ENCODE assay signal across 24 mouse cellular contexts in the genomic region with DNA sequence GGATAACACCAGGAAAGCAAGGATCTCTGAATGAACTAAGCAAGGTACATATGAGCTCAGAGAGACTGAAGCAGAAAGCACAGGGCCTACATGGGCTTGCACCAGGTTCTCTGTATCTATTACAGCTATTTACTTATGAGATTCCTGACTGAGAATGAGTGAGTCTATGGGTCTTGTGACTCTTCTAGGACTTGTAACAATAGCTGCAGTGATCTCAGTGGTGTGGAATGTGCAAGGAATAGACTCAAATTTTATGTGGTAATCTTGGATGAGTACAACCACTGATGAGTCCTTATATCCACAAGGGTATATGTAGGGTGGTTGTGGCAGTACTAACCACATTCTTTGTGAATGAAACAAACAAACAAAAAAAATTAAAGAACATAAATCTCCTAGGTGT.
DNase-seq lines count a peak whose midpoint lies in the region; ATAC-seq and TF ChIP-seq lines count a peak whose summit lies in the region.
"Had no signal": no experiment of that assay in that cellular context is flagged by ENCODE, and none has a peak within 500 bp of the region (broad histone marks: within the 10 kb centered on the region; RNA-seq: fewer than 3 reads in every experiment).

No protein-coding gene starts in this region.

- no peaks in the 10 kb centered on the region for H3K79me2 ChIP-seq in myocyte (ENCODE audit: control insufficient read depth, insufficient read depth)

- TF ChIP-seq EP300 in stomach, postnatal 0 days (optimal IDR thresholded peaks at IDR 0.05), result no peak

- TF ChIP-seq CTCF in kidney, postnatal 0 days (IDR thresholded peaks at IDR 0.05; ENCODE audit: low read depth), result no peak
- no peak for TF ChIP-seq CTCF in stomach, postnatal 0 days (IDR thresholded peaks at IDR 0.05; ENCODE audit: low read depth)

- H3K27ac ChIP-seq in kidney, postnatal 0 days, result no peak overlapping the region
- H3K27ac ChIP-seq in stomach, postnatal 0 days (replicated peaks), result no peak overlapping the region
- H3K27ac ChIP-seq: embryonic facial prominence, embryonic 12.5 days; embryonic facial prominence, embryonic 15.5 days; gastrocnemius, adult 2 months; hindbrain, embryonic 12.5 days; hindbrain, embryonic 15.5 days had no signal

- no peak overlapping the region for H3K4me2 ChIP-seq in kidney, postnatal 0 days (ENCODE audit: low read length)
- peak overlapping the region; percentile 31 for H3K4me2 ChIP-seq in myocyte (ENCODE audit: low read depth)
- no peak overlapping the region for H3K4me2 ChIP-seq in stomach, postnatal 0 days (replicated peaks; ENCODE audit: low read depth)
- H3K4me2 ChIP-seq: embryonic facial prominence, embryonic 12.5 days; embryonic facial prominence, embryonic 15.5 days; heart, embryonic 11.5 days; hindbrain, embryonic 12.5 days; hindbrain, embryonic 15.5 days had no signal

- H3K9me3 ChIP-seq in kidney, postnatal 0 days (replicated peaks; ENCODE audit: low read length), result no peaks in the 10 kb centered on the region
- no peaks in the 10 kb centered on the region for H3K9me3 ChIP-seq in stomach, postnatal 0 days (ENCODE audit: control insufficient read depth, low read length)
- H3K9me3 ChIP-seq: embryonic facial prominence, embryonic 12.5 days; embryonic facial prominence, embryonic 15.5 days; hindbrain, embryonic 12.5 days; hindbrain, embryonic 15.5 days had no signal

- peak; percentile 12 for DNase-seq in kidney, postnatal 0 days (ENCODE audit: low spot score)
- no peak for DNase-seq in kidney, postnatal 25 days
- peak; percentile 24 for DNase-seq in NIH3T3 (ENCODE audit: low read depth)
- no peak for DNase-seq in cerebellum, postnatal 36 days
- no peak for DNase-seq in lung, postnatal 14 days
- no peak for DNase-seq in stomach, postnatal 0 days (ENCODE audit: low spot score)
- DNase-seq: adrenal gland, adult 8-10 months; adrenal gland, postnatal 25 days; cerebellum, adult 11-12 months; cerebellum, adult 9-10 months; cerebellum, postnatal 14 days; forebrain, postnatal 0 days; gastrocnemius, adult 2 months; gastrocnemius, postnatal 14 days; heart, adult 11 months had no signal

- no peaks in the 10 kb centered on the region for H3K27me3 ChIP-seq in kidney, postnatal 0 days (ENCODE audit: insufficient read depth, low read length)
- H3K27me3 ChIP-seq in myocyte (ENCODE audit: control insufficient read depth, insufficient read depth, insufficient read length), result no peaks in the 10 kb centered on the region
- no peaks in the 10 kb centered on the region for H3K27me3 ChIP-seq in stomach, postnatal 0 days (ENCODE audit: control insufficient read depth, insufficient read depth, low read length)
- H3K27me3 ChIP-seq: embryonic facial prominence, embryonic 12.5 days; embryonic facial prominence, embryonic 15.5 days; hindbrain, embryonic 12.5 days; hindbrain, embryonic 15.5 days had no signal

- no peak for TF ChIP-seq POLR2A in myocyte (IDR thresholded peaks at IDR 0.05; ENCODE audit: insufficient read length, low read depth)

- no peak overlapping the region for H3K9ac ChIP-seq in kidney, postnatal 0 days (ENCODE audit: low read depth, low read length)
- H3K9ac ChIP-seq in stomach, postnatal 0 days (ENCODE audit: low read length), result no peak overlapping the region
- H3K9ac ChIP-seq: embryonic facial prominence, embryonic 12.5 days; embryonic facial prominence, embryonic 15.5 days; forebrain, postnatal 0 days; hindbrain, embryonic 12.5 days; hindbrain, embryonic 15.5 days had no signal

- no peak for ATAC-seq in kidney, postnatal 0 days (replicated peaks; ENCODE audit: low FRiP score, low read depth)
- no peak for ATAC-seq in stomach, postnatal 0 days (ENCODE audit: low FRiP score, low TSS enrichment)
- ATAC-seq: activated CD4-positive, CD25-positive, alpha-beta regulatory T cell, adult 4 months; forebrain, embryonic 14.5 days; forebrain, postnatal 0 days had no signal

- no peaks in the 10 kb centered on the region for H3K36me3 ChIP-seq in kidney, postnatal 0 days (ENCODE audit: insufficient read depth, low read length)
- no peaks in the 10 kb centered on the region for H3K36me3 ChIP-seq in myocyte (ENCODE audit: control insufficient read depth, insufficient read depth)
- H3K36me3 ChIP-seq in stomach, postnatal 0 days (ENCODE audit: control insufficient read depth, insufficient read depth, low read length), result no peaks in the 10 kb centered on the region
- H3K36me3 ChIP-seq: embryonic facial prominence, embryonic 12.5 days; embryonic facial prominence, embryonic 15.5 days; hindbrain, embryonic 12.5 days; hindbrain, embryonic 15.5 days had no signal

- no peak overlapping the region for H3ac ChIP-seq in myocyte (ENCODE audit: control insufficient read depth, insufficient read length)

- no peak overlapping the region for H3K4me3 ChIP-seq in kidney, postnatal 0 days (replicated peaks; ENCODE audit: low read depth, low read length)
- no peak overlapping the region for H3K4me3 ChIP-seq in myocyte
- no peak overlapping the region for H3K4me3 ChIP-seq in stomach, postnatal 0 days (ENCODE audit: low read depth, low read length)
- H3K4me3 ChIP-seq: embryonic facial prominence, embryonic 12.5 days; embryonic facial prominence, embryonic 15.5 days; erythroblast, embryonic 14.5 days; gastrocnemius, adult 2 months; hindbrain, embryonic 12.5 days; hindbrain, embryonic 15.5 days had no signal

- no peaks in the 10 kb centered on the region for H3K4me1 ChIP-seq in kidney, postnatal 0 days (replicated peaks; ENCODE audit: insufficient read depth, low read length)
- no peaks in the 10 kb centered on the region for H3K4me1 ChIP-seq in stomach, postnatal 0 days (replicated peaks; ENCODE audit: control insufficient read depth, insufficient read depth)
- H3K4me1 ChIP-seq: embryonic facial prominence, embryonic 12.5 days; embryonic facial prominence, embryonic 15.5 days; hindbrain, embryonic 12.5 days; hindbrain, embryonic 15.5 days had no signal

TF ChIP-seq in myocyte, 11 proteins besides CTCF, POLR2A, EP300 and RAD21:
- TF ChIP-seq TCF3 (IDR thresholded peaks at IDR 0.05; ENCODE audit: insufficient read length, low read depth), result no peak
- 0 out of 2 replicates have a peak, but pooled peaks have one; percentile 23 for TF ChIP-seq CEBPB (IDR thresholded peaks at IDR 0.05; ENCODE audit: insufficient read depth, poor library complexity, severe bottlenecking)
- TF ChIP-seq E2F4 (IDR thresholded peaks at IDR 0.05; ENCODE audit: insufficient read depth), result no peak
- no peak for TF ChIP-seq SRF (IDR thresholded peaks at IDR 0.05; ENCODE audit: control insufficient read depth, insufficient read length, low read depth)
- no peak for TF ChIP-seq TCF12 (IDR thresholded peaks at IDR 0.05; ENCODE audit: insufficient read depth, poor library complexity, severe bottlenecking)
- no peak for TF ChIP-seq MAX (IDR thresholded peaks at IDR 0.05; ENCODE audit: low read depth)
- TF ChIP-seq USF1 (IDR thresholded peaks at IDR 0.05; ENCODE audit: low read depth), result peak; percentile 40
- no peak for TF ChIP-seq MYOG (IDR thresholded peaks at IDR 0.05; ENCODE audit: control insufficient read depth in 1 of 3, insufficient read depth in 1 of 3, insufficient read length in 2 of 3, low read depth in 2 of 3)
- no peak for TF ChIP-seq POLR2AphosphoS2 (IDR thresholded peaks at IDR 0.05; ENCODE audit: insufficient read length, low read depth)

Comparison
In these comparisons a context has a peak if more than half of its experiments do, and no peak if none do; other contexts are left out.
1. DNase-seq: peak in kidney, postnatal 0 days (single experiment) and NIH3T3 (single experiment); none in kidney, postnatal 25 days (0 of 2), cerebellum, postnatal 36 days (0 of 2), lung, postnatal 14 days (single experiment) and stomach, postnatal 0 days (single experiment).